Mouse (Mus musculus) right cerebral cortex, postnatal 10 days (tissue): ENCODE results near the gene Vgf.

Experiments
- DNase-seq, 2 experiments: peaks; one replicate each; pipeline ENCODE4 v3.0.0; 2021; ENCODE audit warnings: low spot score in 2 of 2

Gene Vgf

GRCm38 (mm10) chr5:137072079-137072960 lies 46.1 kb downstream of the Vgf start, which contains the start of gene Serpine1:
Gene Serpine1, minus strand, starts transcription at chr5:137072268.
- peak; percentile 84 to 87 for DNase-seq

GRCm38 (mm10) chr5:137073141-137073540 lies 46.9 kb downstream of the Vgf start:
- DNase-seq = no peak

- peak; percentile 38 to 54 for DNase-seq
These were observed 48.0 kb downstream of the Vgf start for GRCm38 (mm10) chr5:137074191-137074651.

- no peak for DNase-seq
These were observed 49.5 kb downstream of the Vgf start for GRCm38 (mm10) chr5:137075726-137076125.

- DNase-seq = peak in 1 of 2 experiments; percentile 52
These were observed 50.2 kb downstream of the Vgf start for GRCm38 (mm10) chr5:137076191-137076930.

- no peak for DNase-seq
These were observed 51.0 kb downstream of the Vgf start for GRCm38 (mm10) chr5:137077187-137077586.

GRCm38 (mm10) chr5:137078041-137078440 lies 51.8 kb downstream of the Vgf start:
- no peak for DNase-seq

- DNase-seq = no peak
These were observed 52.4 kb downstream of the Vgf start for GRCm38 (mm10) chr5:137078616-137079015.

GRCm38 (mm10) chr5:137079849-137080248 lies 53.7 kb downstream of the Vgf start:
- no peak for DNase-seq
